Mouse (Mus musculus) T-helper 17 cell (primary cell): ENCODE results near the gene Sf3b5.

Experiments
- in situ Hi-C, 2 experiments: fragments of 300-600 bp; cut with MboI, MseI; formaldehyde crosslinking; loops; 1 replicate in 1 of 2; 2 replicates in 1 of 2; pipeline ENCODE4 v1.15.1; 2025; ENCODE audit warnings: high pct_unique_total_duplicates in 2 of 2

The Sf3b5 gene

DNA sequence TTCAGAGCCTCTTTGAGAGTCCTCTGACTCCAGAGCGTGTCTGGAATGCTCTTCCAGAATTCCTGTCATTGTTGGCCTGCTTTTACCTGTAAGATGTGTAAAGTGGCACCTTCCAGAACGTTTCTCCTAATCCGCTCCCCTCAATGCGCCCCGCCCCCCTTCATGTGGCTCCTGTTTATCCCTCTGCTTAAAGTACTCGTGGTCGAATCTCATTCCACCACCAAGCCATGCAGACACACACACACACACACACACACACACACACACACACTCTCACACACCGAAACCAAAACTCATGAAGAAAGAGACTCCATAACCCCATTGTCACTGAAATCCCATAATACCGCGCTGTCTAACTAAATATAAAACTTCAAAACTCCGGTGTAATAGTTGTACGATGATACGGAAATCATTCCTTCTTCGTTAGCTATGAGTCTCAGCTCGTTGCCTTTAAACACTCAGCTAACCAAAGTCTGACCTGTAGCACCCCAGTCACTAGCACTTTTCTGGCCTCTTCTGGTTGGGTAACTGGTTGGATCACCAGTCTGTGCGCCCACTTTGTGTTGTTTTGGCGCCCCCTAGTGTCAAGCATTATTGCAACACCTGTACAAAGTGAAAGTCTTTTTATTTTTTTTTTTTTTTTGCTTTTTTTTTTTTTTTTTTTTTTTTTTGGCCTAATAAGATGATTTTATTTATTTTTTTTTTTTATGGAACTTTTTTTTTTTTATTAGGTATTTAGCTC lies 8.2 kb upstream of the Sf3b5 start:
- in situ Hi-C loops, result loop anchor here in 1 of 2 experiments (10.0 to 25.0 kb wide), 2 partner anchors 185 to 312 kb away; no protein-coding TSS in a partner anchor

DNA sequence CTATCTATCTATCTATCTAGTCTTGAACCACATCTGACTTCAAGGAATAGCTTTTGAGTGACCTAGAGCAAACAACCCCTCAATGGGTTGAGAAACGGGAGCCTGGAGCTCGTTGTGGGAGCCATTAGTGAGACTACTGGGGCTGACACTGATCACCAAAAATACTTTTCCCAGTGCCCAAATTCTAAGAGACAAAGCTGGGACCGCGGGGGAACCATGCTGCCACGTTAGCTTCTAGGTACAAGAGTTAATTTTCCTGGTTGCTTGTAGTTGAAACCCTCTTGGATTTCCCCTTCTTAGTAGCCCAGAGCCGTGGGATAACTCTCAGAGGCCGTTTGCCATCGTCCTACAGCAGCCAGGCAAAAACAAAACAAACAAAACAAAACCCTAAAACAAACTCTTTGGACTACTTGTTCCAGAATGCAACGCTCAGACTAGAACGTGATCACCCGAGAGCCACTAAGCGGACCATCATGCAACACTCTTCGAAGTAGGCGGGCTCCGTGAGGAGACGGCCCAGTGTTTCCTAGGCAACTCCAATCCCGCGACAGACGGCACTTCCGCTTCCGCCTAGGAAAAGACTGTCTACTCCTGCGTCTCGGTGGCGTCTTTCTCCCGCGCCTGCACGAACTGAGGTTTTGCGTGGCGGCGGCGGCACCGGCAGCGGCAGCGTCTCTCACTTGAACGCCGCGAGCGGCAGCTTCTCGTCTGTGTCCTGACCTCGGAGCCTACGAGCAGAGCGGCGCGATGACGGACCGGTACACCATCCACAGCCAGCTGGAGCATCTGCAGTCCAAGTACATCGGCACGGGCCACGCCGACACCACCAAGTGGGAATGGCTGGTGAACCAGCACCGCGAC lies 3.0 kb downstream of the Sf3b5 start:
- in situ Hi-C loops, result loop anchor here in 1 of 2 experiments (5.0 kb wide), 1 partner anchor 71 kb away; no protein-coding TSS in a partner anchor

DNA sequence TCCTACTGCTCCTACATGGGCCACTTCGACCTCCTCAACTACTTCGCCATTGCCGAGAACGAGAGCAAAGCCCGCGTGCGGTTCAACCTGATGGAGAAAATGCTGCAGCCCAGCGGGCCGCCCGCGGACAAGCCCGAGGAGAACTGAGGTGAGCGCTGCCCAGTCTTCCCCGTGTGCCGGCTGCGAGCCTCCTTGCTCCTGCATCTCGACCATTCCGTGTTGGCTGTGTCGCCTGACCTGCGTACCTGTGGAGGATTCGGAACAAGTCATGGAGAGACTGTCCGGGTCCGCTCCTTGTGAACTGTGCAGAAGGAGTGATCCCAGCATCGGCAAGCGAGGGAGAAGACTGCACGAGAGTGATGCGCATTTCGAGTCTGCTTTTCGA lies 3.6 kb downstream of the Sf3b5 start:
- in situ Hi-C loops, result loop anchor here in 1 of 2 experiments (5.0 kb wide), 1 partner anchor 71 kb away; no protein-coding TSS in a partner anchor

DNA sequence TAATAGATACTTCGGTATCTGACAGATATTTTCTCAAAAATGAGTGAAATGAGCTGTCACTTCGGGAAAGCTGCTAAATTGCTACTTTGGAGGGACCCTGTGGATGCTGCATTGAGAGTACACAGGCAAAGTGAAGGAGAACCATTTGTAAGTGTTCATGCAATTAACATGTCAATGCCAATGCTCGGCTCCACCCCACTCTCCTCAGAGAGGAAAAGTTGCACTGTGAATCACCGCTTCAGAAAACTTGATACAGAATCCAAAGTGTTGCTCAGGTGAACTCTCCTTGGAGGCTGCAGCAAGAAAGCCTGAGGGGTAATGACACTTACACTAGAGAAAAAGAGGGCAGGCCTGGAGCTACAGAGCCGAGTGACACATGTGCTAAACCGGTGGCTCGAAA lies 8.9 kb downstream of the Sf3b5 start:
- in situ Hi-C loops, result no loop called here

DNA sequence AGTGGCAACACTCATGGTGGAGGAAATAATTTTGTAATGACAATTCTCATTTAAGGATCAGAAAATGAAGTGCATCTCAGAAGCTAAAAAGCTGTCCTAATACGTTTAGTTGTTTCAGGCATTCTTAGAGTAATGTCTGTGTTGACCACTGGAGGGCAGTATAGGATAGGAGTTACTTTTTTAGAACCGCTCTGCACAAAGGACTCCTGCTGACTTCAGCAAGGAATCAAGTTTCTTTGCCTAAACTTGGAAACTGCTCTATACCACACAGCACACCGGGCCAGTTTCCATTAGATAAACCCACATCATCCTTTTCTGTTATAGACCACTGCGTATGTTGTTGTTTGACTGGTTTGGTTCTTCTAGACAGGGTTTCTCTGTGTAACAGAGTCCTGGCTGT lies 11.4 kb downstream of the Sf3b5 start:
- in situ Hi-C loops, result loop anchor here in 1 of 2 experiments (5.0 kb wide), 2 partner anchors 41 to 71 kb away; no protein-coding TSS in a partner anchor

DNA sequence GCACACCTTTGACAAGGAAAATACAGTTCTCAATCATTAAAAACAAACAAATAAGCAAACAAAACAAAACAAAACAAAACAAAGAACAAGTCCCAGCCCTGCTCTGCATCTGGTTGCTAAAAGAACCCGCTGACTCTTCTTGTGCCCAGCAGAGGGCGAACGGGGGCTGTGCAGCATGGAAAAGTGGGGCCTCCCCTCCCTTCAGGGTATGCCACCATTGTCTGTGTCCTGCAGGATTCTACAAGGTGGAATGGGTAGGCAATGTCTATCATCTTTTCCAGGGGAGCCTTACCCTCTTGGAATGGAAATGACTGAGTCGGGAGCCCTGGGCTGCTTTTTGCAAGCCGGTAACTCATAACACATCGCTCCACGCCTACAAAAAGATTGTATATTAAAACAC lies 13.4 kb downstream of the Sf3b5 start:
- in situ Hi-C loops, result loop anchor here in 1 of 2 experiments (5.0 kb wide), 2 partner anchors 39 to 69 kb away; no protein-coding TSS in a partner anchor

DNA sequence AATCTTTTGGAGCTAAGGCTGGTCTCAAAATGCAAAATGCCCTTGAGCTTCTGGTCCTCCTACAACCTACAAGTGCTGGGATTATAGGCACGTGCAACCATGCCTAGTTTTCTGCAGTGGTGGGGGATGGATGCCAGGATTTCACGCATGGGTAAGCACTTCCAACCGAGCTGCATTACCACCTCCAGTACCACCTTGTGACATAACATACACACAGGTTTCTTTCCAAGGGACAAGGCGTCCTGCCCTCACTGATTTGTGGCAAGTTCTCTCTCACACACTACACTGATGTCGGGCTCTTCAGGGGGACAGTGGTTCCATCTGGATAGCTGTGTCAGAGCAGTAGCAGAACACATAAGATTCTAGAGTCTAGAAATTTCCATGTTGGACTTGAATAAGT lies 13.9 kb downstream of the Sf3b5 start:
- in situ Hi-C loops, result loop anchor here in 1 of 2 experiments (5.0 kb wide), 2 partner anchors 38 to 68 kb away; no protein-coding TSS in a partner anchor

DNA sequence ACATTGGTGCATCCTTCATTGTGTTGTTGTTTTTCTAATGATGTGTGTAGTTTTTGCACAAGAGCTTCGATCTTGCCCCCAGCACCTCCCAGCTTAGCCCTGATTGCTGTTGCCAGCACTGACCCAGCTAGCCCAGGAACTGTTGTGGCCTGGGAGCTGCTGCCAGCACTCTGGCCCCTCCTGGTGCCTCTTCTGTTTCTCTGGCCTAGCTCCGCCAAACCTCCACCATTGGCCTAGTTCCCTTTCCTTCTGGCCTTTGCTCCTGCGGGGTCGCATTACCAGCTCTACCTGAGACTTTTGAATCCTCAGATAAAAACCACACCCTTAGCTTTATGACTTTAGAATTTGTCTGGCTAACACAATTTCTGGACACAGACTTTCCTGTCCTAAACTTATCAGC lies 17.0 kb downstream of the Sf3b5 start:
- in situ Hi-C loops, result loop anchor here (5.0 kb wide), 4 partner anchors 105 to 415 kb away; no protein-coding TSS in a partner anchor

DNA sequence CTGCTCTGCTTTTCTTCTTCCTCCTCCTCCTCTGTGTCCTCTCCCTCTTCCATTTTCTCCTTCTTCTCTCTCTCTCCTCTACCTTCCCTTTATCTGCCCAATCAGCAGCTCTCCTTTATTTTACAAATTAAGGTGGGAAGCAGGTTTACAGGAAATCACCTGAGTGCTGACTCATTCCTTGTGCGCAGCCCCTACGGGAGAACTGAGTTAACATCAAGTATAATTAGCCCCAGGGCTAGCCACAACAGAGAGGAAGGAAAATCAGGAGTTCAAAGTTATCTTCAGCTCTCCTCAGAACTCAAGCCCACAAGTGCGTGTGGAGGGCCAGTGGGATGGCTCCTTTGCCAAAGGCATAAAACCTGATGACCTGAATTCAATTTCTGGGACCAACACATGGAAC lies 18.8 kb downstream of the Sf3b5 start:
- in situ Hi-C loops, result loop anchor here (5.0 kb wide), 4 partner anchors 103 to 413 kb away; no protein-coding TSS in a partner anchor

DNA sequence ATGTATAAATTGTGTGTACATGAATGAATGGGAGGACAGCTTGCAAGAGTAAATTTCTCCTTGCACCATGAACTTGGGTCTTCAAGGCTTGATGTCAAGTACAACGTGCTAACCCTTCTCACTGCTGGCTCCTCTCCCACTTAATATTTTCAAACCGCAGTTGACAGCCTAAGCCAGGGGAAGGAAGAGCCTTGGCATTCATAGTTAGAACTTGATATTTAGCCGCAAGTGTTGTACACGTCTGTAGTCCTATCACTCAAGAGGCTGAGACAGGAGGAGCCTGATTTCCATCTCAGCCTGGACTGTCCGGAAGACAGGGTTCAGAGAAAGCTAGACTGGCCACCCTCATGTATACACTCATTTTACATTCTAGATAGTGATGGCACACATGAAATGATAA lies 22.6 kb downstream of the Sf3b5 start:
- in situ Hi-C loops, result no loop called here

DNA sequence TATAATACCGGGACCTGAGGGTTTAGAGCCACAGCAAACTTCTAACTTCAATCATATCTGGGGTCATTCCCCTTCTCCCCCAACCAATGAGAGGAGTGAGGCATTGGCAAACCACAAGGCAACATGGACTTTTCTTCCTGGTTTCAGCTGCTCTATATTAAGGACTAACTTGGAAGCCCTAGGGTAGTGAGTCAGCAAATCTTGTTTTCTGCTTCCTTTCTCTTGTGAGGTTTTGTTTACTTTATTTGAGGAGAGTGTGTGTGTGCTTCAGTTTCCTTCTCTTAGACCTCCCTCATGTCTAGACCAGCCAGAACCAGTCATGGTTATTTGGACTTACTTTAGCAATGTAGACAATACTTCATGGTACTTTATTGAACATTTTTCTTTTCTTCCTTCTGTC lies 23.1 kb downstream of the Sf3b5 start:
- in situ Hi-C loops, result no loop called here

DNA sequence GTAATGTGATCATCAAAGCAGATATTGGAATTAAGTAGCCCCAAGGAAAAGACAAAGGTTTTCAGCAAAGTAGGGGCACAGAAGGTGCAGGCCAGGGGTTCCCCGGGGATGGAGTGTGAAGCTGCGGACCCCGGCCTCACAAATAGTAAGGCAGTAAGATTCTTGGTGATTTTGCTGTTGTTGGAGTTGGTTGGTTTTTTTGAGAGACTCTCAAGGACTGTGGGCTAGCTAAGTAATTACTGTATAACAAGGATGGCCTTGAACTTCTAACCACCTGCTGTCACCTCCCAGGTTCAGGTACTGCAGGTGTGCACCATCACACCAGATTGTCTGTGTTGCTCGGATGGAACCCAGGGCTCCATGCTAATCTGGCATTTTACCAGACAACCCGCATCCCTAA lies 24.3 kb downstream of the Sf3b5 start:
- in situ Hi-C loops, result no loop called here

DNA sequence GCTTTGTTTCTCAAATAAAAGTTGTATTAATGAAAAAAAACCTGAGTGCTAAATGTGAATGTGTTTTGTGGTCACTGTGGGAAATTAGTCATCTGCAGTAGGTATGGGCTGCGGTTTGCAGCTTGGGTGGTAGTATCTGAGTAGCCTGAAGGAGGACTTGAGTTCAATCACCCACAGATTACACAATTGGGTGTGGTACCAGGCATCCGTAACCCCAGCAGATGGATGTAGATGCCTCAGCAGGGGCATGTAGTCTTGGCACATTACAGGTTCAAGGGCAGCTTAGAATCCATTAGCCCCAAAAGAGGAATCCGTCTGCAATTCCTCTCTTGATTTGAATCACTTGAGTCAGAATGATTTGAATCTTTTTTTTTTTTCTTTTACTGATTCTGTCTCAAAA lies 30.1 kb downstream of the Sf3b5 start:
- in situ Hi-C loops, result no loop called here

DNA sequence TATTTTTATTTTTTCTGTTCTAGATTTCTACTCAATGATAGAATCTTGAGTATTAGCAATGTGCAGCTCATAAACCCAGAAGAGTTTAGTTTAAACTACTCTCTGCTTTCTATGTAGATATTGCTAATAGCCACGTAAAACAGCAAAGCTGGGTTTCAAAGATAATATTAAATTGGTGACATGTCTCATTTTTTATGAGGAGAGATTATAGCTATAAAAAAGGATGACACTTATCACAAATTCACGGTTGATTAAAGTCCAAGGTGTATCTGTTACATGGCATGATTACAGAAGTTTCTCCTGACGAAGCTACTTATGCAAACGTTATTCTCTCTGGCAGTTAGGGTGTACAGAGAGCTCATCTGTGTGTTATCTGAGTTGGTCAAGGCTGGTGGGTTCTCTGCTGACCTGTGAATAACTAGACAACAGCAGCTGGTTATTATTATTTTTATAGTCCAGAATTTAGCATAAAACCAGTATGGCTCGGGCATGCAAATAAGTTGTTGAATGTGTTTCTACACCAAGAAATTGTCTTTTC lies 34.6 kb downstream of the Sf3b5 start:
- in situ Hi-C loops, result loop anchor here in 1 of 2 experiments (10.0 kb wide), 1 partner anchor 905 kb away; no protein-coding TSS in a partner anchor

DNA sequence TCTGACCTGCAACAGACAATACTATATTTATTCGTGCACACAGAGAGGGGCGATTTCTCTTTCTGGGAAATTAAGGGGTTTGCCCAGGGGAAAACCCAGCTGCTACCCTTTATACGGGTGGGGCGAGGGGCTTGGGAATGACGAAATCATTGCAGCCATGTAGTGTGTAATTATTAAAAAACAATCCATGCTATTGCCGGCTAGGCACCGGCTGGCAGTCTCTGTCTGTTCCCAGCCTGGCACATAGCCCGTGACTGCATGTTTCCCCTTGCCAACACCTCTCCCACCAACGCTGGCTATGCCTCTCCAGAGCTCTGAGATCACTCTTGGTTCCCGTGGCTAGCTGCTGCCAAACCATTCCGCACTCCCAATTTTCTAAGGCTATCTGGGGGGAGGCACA lies 39.5 kb downstream of the Sf3b5 start:
- in situ Hi-C loops, result loop anchor here in 1 of 2 experiments (10.0 kb wide), 1 partner anchor 900 kb away; no protein-coding TSS in a partner anchor

DNA sequence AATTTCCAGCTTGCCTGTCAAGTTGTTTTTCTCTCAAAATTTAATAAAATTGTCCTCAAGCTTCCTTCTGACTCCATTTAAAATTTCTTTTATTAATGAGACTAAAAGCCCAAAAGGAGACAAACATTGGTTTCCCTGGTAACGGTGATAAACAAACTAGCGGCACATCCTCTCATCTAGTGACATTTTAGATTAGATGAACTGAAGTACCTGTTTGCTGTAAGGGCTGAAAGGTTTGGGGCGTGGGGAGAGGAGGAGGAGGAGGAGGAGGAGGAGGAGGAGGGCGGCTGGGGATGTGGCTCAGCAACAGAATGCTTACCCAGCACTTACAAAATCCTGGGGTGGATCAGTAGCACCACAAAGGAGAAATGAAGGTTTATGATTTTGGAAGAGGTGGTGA lies 42.7 kb downstream of the Sf3b5 start:
- in situ Hi-C loops, result loop anchor here in 1 of 2 experiments (10.0 kb wide), 1 partner anchor 897 kb away; no protein-coding TSS in a partner anchor

DNA sequence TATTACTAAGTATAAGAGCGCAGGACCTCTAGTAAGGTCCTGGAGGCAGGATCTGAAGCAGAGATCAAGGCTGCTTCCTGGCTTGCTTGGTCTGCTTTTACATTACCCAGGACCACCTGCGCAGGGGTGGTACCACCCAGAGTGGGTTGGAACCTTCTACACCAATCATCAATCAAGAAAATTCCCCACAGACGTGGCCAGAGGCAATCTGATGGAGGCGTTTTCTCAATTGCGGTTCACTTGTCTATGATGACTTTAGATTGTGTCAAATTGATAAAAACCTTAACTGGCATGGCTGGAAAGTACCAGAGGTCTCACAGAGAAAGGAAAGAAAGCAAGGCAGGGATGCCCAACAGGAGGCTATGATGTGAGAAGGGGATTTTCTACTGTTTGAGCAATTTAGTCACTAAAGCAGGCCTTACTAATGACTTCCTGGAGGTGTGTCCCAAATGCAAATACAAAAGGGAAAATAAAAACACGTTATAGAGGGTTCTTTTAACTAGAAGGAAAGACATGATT lies 51.8 kb downstream of the Sf3b5 start:
- in situ Hi-C loops, result loop anchor here in 1 of 2 experiments (5.0 kb wide), 1 partner anchor 40 kb away; no protein-coding TSS in a partner anchor
